Mouse (Mus musculus): Measurements from ENCODE around the gene Ptgis. TPM values are rescaled to one million over a fixed set of nuclear protein-coding genes. Genes with fewer than 3 reads are reported as not detected.

Ptgis gene
- total and polyA plus RNA-seq, 2 experiments: 1.0 to 3.1 TPM

DNA sequence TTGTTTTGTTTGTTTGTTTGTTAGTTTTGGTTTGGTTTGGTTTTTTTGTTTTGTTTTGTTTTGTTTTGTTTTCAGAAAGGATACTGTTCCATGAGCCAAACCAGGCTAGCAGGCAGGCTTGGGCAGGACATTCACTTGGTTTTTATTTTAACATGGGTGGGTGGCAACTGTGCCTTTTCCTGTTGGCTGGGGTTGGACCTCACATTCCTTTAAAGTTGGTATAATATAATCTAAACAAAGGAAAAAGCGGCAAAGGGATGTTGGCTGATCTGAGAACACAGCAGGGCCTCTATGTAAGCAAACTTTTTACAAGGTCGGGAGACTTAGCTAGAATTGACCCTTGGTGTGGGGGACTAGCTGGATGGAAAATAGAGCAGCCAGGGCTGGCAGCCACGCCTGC, 17.4 kb upstream of the Ptgis start:
- Histone ChIP-seq H3K4me3 (ENCODE audit: insufficient read depth, low read depth, low read length) (no peak overlapping the region), H3K4me1 (ENCODE audit: control insufficient read depth, insufficient read depth, low read length) (peaks cover 5% of the 10 kb centered on the region; the same call in 1 of the 2 replicates), H3K27ac (replicated peaks; ENCODE audit: insufficient read depth, low read depth, low read length) (no peak overlapping the region), H3K79me2 (ENCODE audit: control insufficient read depth, insufficient read depth, low read length) (no peaks in the 10 kb centered on the region), H3K9ac (ENCODE audit: low read depth, low read length) (no peak overlapping the region), H3K27me3 (ENCODE audit: control insufficient read depth, insufficient read depth, low read length) (no peaks in the 10 kb centered on the region), H3K36me3 (ENCODE audit: control insufficient read depth, insufficient read depth, low read length) (no peaks in the 10 kb centered on the region)
- TF ChIP-seq POLR2A (IDR thresholded peaks at IDR 0.05; ENCODE audit: extremely low read depth, insufficient read depth, low read length) (no peak), CTCF (IDR thresholded peaks at IDR 0.05; ENCODE audit: low read depth, low read length) (no peak)
- DNase-seq (ENCODE audit: extremely low read depth, low read depth, low spot score): no peak
- WGBS: 70% methylated on average over 3 of the region's 3 CpGs

DNA sequence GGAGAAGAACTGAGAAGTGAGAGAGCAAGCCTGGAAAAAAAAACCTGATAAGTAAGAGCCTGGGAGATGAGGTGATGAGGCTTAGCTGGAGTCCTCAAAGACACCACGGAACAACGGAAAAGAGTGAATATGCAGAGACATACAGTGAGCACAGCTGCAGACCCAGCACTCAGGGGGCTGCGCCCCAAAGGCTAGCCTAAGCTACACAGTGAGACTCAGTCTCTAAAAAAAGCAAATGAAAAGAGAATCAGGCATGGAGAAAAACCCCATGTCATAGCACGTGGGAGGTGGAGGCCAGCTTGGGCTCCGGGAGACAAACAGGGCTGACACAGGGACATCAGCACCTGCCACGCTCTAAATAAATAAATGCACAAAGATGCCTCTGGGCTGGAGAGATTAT, 14.4 kb upstream of the Ptgis start:
- H3K27ac ChIP-seq (replicated peaks; ENCODE audit: insufficient read depth, low read depth, low read length): peak overlapping the region; percentile 58
- WGBS: 74% methylated on average over 6 of the region's 6 CpGs
- no peak for TF ChIP-seq CTCF (IDR thresholded peaks at IDR 0.05; ENCODE audit: low read depth, low read length)
- no peak for TF ChIP-seq POLR2A (IDR thresholded peaks at IDR 0.05; ENCODE audit: extremely low read depth, insufficient read depth, low read length)
- H3K36me3 ChIP-seq (ENCODE audit: control insufficient read depth, insufficient read depth, low read length): no peaks in the 10 kb centered on the region
- H3K4me1 ChIP-seq (ENCODE audit: control insufficient read depth, insufficient read depth, low read length): peaks cover 5% of the 10 kb centered on the region; the same call in 1 of the 2 replicates
- H3K9ac ChIP-seq (ENCODE audit: low read depth, low read length): no peak overlapping the region
- no peaks in the 10 kb centered on the region for H3K79me2 ChIP-seq (ENCODE audit: control insufficient read depth, insufficient read depth, low read length)
- DNase-seq (ENCODE audit: extremely low read depth, low read depth, low spot score): no peak
- H3K4me3 ChIP-seq (ENCODE audit: insufficient read depth, low read depth, low read length): no peak overlapping the region
- H3K27me3 ChIP-seq (ENCODE audit: control insufficient read depth, insufficient read depth, low read length): no peaks in the 10 kb centered on the region

DNA sequence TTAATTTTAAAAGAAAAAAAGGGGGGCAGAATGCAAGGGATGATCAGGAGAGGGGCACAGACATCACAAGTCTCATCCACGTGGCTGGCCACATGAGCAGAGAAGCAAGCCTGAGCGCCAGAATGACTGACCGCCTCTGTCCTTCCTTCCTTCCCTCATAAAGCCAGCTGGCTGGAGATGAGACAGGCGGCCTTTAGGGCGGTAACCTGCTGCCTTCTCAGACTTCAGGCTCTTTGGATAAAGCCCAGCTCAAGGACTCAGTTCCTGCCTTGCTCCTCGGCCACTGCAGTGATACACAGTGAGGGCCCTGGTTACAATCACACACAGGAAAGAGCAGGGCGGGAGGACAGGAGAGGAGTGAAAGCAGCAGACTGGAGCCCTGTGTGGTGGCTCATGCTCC, 13.8 kb upstream of the Ptgis start:
- TF ChIP-seq CTCF (IDR thresholded peaks at IDR 0.05; ENCODE audit: low read depth, low read length) (no peak), POLR2A (IDR thresholded peaks at IDR 0.05; ENCODE audit: extremely low read depth, insufficient read depth, low read length) (no peak)
- Histone ChIP-seq H3K4me1 (ENCODE audit: control insufficient read depth, insufficient read depth, low read length) (peaks cover 5% of the 10 kb centered on the region; the same call in 1 of the 2 replicates), H3K36me3 (ENCODE audit: control insufficient read depth, insufficient read depth, low read length) (no peaks in the 10 kb centered on the region), H3K4me3 (ENCODE audit: insufficient read depth, low read depth, low read length) (no peak overlapping the region), H3K27me3 (ENCODE audit: control insufficient read depth, insufficient read depth, low read length) (no peaks in the 10 kb centered on the region), H3K9ac (ENCODE audit: low read depth, low read length) (no peak overlapping the region), H3K79me2 (ENCODE audit: control insufficient read depth, insufficient read depth, low read length) (no peaks in the 10 kb centered on the region), H3K27ac (replicated peaks; ENCODE audit: insufficient read depth, low read depth, low read length) (peak overlapping the region; percentile 68)
- DNase-seq (ENCODE audit: extremely low read depth, low read depth, low spot score): peak; percentile 47
- WGBS: 63% methylated on average over 7 of the region's 7 CpGs

DNA sequence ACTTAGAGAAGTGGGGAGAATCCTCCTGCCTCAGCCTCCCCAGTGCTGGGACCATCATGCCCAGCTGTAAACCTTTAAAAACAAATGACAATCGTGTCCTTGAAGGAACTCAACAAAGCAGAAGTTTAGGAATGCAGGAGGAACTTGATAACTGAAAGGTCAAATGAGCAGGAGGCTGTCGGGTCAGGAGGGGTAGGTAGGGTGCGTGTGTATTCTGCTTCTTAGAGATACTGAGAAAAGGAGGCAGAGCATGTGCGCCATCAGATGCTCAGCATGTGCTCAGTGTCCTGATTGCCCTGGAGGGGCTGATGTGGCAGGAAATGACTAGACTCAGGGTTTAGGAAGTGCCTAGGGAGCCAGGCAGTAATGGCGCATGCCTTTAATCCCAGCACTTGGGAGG, 13.1 kb upstream of the Ptgis start:
- peak; percentile 30 for DNase-seq (ENCODE audit: extremely low read depth, low read depth, low spot score)
- no peak overlapping the region for H3K9ac ChIP-seq (ENCODE audit: low read depth, low read length)
- WGBS: 65% methylated on average over 5 of the region's 5 CpGs
- H3K79me2 ChIP-seq (ENCODE audit: control insufficient read depth, insufficient read depth, low read length): no peaks in the 10 kb centered on the region
- peak overlapping the region; percentile 68 for H3K27ac ChIP-seq (replicated peaks; ENCODE audit: insufficient read depth, low read depth, low read length)
- peaks cover 5% of the 10 kb centered on the region; the same call in 1 of the 2 replicates for H3K4me1 ChIP-seq (ENCODE audit: control insufficient read depth, insufficient read depth, low read length)
- no peaks in the 10 kb centered on the region for H3K36me3 ChIP-seq (ENCODE audit: control insufficient read depth, insufficient read depth, low read length)
- H3K4me3 ChIP-seq (ENCODE audit: insufficient read depth, low read depth, low read length): no peak overlapping the region
- TF ChIP-seq POLR2A (IDR thresholded peaks at IDR 0.05; ENCODE audit: extremely low read depth, insufficient read depth, low read length): no peak
- no peak for TF ChIP-seq CTCF (IDR thresholded peaks at IDR 0.05; ENCODE audit: low read depth, low read length)
- no peaks in the 10 kb centered on the region for H3K27me3 ChIP-seq (ENCODE audit: control insufficient read depth, insufficient read depth, low read length)

DNA sequence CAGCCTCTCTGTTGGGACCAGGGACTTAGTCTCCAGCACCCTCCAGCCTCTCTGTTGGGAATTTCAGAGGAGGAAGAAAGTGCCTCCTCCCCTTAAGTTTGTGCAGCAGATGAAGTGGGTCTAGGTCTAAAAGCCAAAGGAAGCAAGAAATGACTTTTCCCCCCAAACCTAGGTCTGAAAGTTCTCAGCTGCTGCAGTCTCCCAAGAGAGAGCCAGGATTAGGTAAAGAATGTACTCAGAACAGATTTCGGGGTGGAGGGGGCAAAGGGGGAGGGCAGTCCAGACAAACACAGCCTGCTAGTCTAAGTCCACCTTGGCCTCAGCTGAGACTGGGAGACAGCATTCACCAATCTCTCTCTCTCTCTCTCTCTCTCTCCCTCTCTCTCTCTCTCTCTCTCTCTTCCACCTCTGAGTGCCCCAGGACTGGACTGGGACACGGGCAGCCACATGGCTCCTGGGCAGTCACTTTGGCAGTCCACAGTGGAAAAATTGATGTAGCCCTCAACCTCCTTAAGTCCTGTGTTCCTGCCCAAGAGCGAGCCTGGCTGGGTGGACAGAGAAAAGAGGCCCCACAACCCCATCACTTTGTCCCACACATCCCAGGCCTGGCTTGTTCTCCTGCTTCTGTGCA, 11.8 kb upstream of the Ptgis start:
- 60% methylated on average over 3 of the region's 3 CpGs for WGBS
- no peak overlapping the region for H3K27ac ChIP-seq (replicated peaks; ENCODE audit: insufficient read depth, low read depth, low read length)
- no peak overlapping the region for H3K4me3 ChIP-seq (ENCODE audit: insufficient read depth, low read depth, low read length)
- H3K36me3 ChIP-seq (ENCODE audit: control insufficient read depth, insufficient read depth, low read length): no peaks in the 10 kb centered on the region
- no peak for DNase-seq (ENCODE audit: extremely low read depth, low read depth, low spot score)
- TF ChIP-seq POLR2A (IDR thresholded peaks at IDR 0.05; ENCODE audit: extremely low read depth, insufficient read depth, low read length) (no peak), CTCF (IDR thresholded peaks at IDR 0.05; ENCODE audit: low read depth, low read length) (no peak)
- H3K4me1 ChIP-seq (ENCODE audit: control insufficient read depth, insufficient read depth, low read length): peaks cover 5% of the 10 kb centered on the region; the same call in 1 of the 2 replicates
- H3K79me2 ChIP-seq (ENCODE audit: control insufficient read depth, insufficient read depth, low read length): no peaks in the 10 kb centered on the region
- H3K9ac ChIP-seq (ENCODE audit: low read depth, low read length): no peak overlapping the region
- no peaks in the 10 kb centered on the region for H3K27me3 ChIP-seq (ENCODE audit: control insufficient read depth, insufficient read depth, low read length)

DNA sequence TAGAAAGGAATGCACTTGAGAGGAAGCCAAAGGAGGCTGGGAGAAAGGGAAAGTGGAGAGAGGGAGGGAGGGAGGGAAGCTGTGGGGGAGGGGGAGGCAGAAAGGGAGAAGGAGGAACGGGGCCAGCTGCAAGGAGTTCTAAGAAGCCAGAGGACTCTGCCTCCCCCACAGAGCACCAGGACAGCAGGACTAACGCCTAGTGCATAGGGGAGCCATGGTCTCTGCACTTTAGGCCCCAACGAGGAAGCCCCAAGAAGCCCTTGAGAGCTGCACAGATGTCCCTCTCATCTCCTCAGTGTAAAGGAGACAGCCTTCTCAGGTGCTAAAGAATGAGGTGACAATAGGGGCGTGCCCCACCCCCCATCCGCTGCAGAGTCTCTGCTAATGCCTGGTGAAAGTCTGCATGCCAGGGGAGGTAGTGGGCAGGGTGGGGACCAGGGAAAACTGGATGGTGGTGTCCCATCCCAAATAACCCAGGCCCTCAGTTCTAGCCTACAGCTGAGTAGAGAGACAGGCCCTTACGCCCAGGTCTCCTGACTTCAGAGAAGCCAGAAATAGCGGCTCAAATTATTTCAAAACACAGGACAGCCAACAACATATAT, 10.4 kb upstream of the Ptgis start:
- peak overlapping the region; percentile 2; the same call in 1 of the 2 replicates for H3K9ac ChIP-seq (ENCODE audit: low read depth, low read length)
- no peaks in the 10 kb centered on the region for H3K79me2 ChIP-seq (ENCODE audit: control insufficient read depth, insufficient read depth, low read length)
- H3K27me3 ChIP-seq (ENCODE audit: control insufficient read depth, insufficient read depth, low read length): no peaks in the 10 kb centered on the region
- peak overlapping the region; percentile 52 for H3K27ac ChIP-seq (replicated peaks; ENCODE audit: insufficient read depth, low read depth, low read length)
- H3K4me1 ChIP-seq (ENCODE audit: control insufficient read depth, insufficient read depth, low read length): peaks cover 5% of the 10 kb centered on the region; the same call in 1 of the 2 replicates
- no peak for DNase-seq (ENCODE audit: extremely low read depth, low read depth, low spot score)
- H3K4me3 ChIP-seq (ENCODE audit: insufficient read depth, low read depth, low read length): no peak overlapping the region
- WGBS: 55% methylated on average over 7 of the region's 7 CpGs
- TF ChIP-seq CTCF (IDR thresholded peaks at IDR 0.05; ENCODE audit: low read depth, low read length) (no peak), POLR2A (IDR thresholded peaks at IDR 0.05; ENCODE audit: extremely low read depth, insufficient read depth, low read length) (no peak)
- H3K36me3 ChIP-seq (ENCODE audit: control insufficient read depth, insufficient read depth, low read length): no peaks in the 10 kb centered on the region
